Mouse (Mus musculus) liver, embryonic 13.5 days (tissue): ENCODE results near the gene Gm6685. TPM values are rescaled to one million over a fixed set of nuclear protein-coding genes. Genes with fewer than 3 reads are reported as not detected.
"Not testable (repeated sequence)": the region's sequence is repeated elsewhere in the genome, so short reads cannot be mapped to it uniquely, and the experiment has no call there.

Experiments
- ATAC-seq: fragments of 200-750 bp; cut with Nextera tagmentation; 2 replicates; pipeline ENCODE4 v1.8.0; 2017; ENCODE audit warnings: low read depth, mild to moderate bottlenecking, moderate number of reproducible peaks, moderate library complexity
- DNase-seq: peaks from one replicate; pipeline ENCODE4 v3.0.0; 2022
- H3K27ac ChIP-seq: fragments of 300-500 bp; sonication (generic); 2 replicates; pipeline ENCODE4 v1.5.1; 2015; ENCODE audit warnings: moderate library complexity, mild to moderate bottlenecking, inconsistent platforms
- H3K27me3 ChIP-seq: fragments of 300-500 bp; sonication (generic); 2 replicates; pipeline ENCODE4 v1.6.1; 2015; ENCODE audit warnings: mild to moderate bottlenecking, inconsistent platforms
- H3K36me3 ChIP-seq: fragments of 300-500 bp; sonication (generic); 2 replicates; pipeline ENCODE4 v1.6.1; 2015; ENCODE audit warnings: mild to moderate bottlenecking, inconsistent platforms
- H3K4me1 ChIP-seq: fragments of 300-500 bp; sonication (generic); replicated peaks from 2 replicates; pipeline ENCODE4 v1.6.1; 2015; ENCODE audit warnings: inconsistent platforms
- H3K4me2 ChIP-seq: fragments of 300-500 bp; sonication (generic); 2 replicates; pipeline ENCODE4 v1.6.1; 2015; ENCODE audit warnings: inconsistent platforms, mild to moderate bottlenecking, moderate library complexity
- H3K4me3 ChIP-seq: fragments of 300-500 bp; sonication (generic); replicated peaks from 2 replicates; pipeline ENCODE4 v1.5.1; 2015; ENCODE audit warnings: mild to moderate bottlenecking, inconsistent platforms
- H3K9ac ChIP-seq: fragments of 300-500 bp; sonication (generic); 2 replicates; pipeline ENCODE4 v1.6.1; 2015; ENCODE audit warnings: mild to moderate bottlenecking, inconsistent platforms
- H3K9me3 ChIP-seq: fragments of 300-500 bp; sonication (generic); replicated peaks from 2 replicates; pipeline ENCODE4 v1.6.1; 2016; ENCODE audit warnings: inconsistent platforms
- WGBS: fragments of 180-500 bp; shearing (Covaris S2); methylation state at CpG from one replicate; pipeline ENCODE4 v1.1.7; 2015; ENCODE audit not compliant: insufficient replicate concordance; 5-methylcytosine and 5-hydroxymethylcytosine counted together
- polyA plus RNA-seq: library from polyadenylated mRNA; unstranded; fragments of >200 nt; fragmentation: Nextera tagmentation; extraction: Ambion mirVana; gene quantifications from 2 replicates; pipeline ENCODE4 v1.2.1, GENCODE M21; 2015

Gene Gm6685
- not detected in 2 replicates for polyA plus RNA-seq

GRCm38 (mm10) chr11:28339224-28340150 lies at the start of gene Gm6685:
TSS of gene Gm6685 (minus strand) at chr11:28339867.
- 82% methylated on average over 45 of the region's 45 CpGs for WGBS
- not testable (repeated sequence) for H3K9ac ChIP-seq, H3K27me3 ChIP-seq, DNase-seq, H3K27ac ChIP-seq, ATAC-seq, H3K9me3 ChIP-seq, H3K4me3 ChIP-seq, H3K4me2 ChIP-seq, H3K4me1 ChIP-seq, H3K36me3 ChIP-seq

- Histone ChIP-seq H3K27me3 (no peaks in the 10 kb centered on the region), H3K36me3 (no peaks in the 10 kb centered on the region), H3K4me3 (no peak overlapping the region), H3K27ac (no peak overlapping the region), H3K4me1 (no peaks in the 10 kb centered on the region), H3K9me3 (no peaks in the 10 kb centered on the region), H3K9ac (no peak overlapping the region), H3K4me2 (no peak overlapping the region)
- ATAC-seq = no peak
- DNase-seq = no peak
These were observed 36.2 kb upstream of the Gm6685 start for GRCm38 (mm10) chr11:28375891-28376290.

GRCm38 (mm10) chr11:28374636-28375035 lies 35.0 kb upstream of the Gm6685 start:
- no peak overlapping the region for H3K9ac ChIP-seq
- H3K27me3 ChIP-seq = no peaks in the 10 kb centered on the region
- no peak overlapping the region for H3K4me3 ChIP-seq
- no peaks in the 10 kb centered on the region for H3K4me1 ChIP-seq
- no peak for DNase-seq
- no peak overlapping the region for H3K4me2 ChIP-seq
- no peaks in the 10 kb centered on the region for H3K9me3 ChIP-seq
- H3K36me3 ChIP-seq = no peaks in the 10 kb centered on the region
- no peak for ATAC-seq
- no peak overlapping the region for H3K27ac ChIP-seq

- ATAC-seq, DNase-seq: not testable (repeated sequence)
These were observed 31.7 kb upstream of the Gm6685 start for GRCm38 (mm10) chr11:28371381-28371780.

GRCm38 (mm10) chr11:28365929-28366244 lies 26.2 kb upstream of the Gm6685 start:
- H3K4me2 ChIP-seq = peak overlapping the region; percentile 56
- H3K9ac ChIP-seq = no peak overlapping the region
- ATAC-seq (no peak), DNase-seq (no peak)
- 46% methylated on average over 2 of the region's 2 CpGs for WGBS
- H3K9me3 ChIP-seq = no peaks in the 10 kb centered on the region
- no peaks in the 10 kb centered on the region for H3K4me1 ChIP-seq
- no peaks in the 10 kb centered on the region for H3K36me3 ChIP-seq
- no peaks in the 10 kb centered on the region for H3K27me3 ChIP-seq
- no peak overlapping the region for H3K27ac ChIP-seq
- H3K4me3 ChIP-seq = 0 out of 2 replicates have a peak overlapping the region, but pooled peaks have one; percentile 12

More at GRCm38 (mm10) chr11:28371381-28371780, 31.7 kb upstream of the Gm6685 start:
- H3K27me3 ChIP-seq, H3K27ac ChIP-seq, H3K4me3 ChIP-seq, H3K4me1 ChIP-seq, H3K4me2 ChIP-seq, H3K9ac ChIP-seq, H3K36me3 ChIP-seq, H3K9me3 ChIP-seq: not testable (repeated sequence)
- WGBS = 48% methylated on average over 5 of the region's 5 CpGs

- no peak overlapping the region for H3K27ac ChIP-seq
- H3K9me3 ChIP-seq = no peaks in the 10 kb centered on the region
- ATAC-seq (peak; percentile 75), DNase-seq (peak; percentile 23)
- peak overlapping the region; percentile 12 for H3K4me3 ChIP-seq
- peak overlapping the region; percentile 56 for H3K4me2 ChIP-seq
- 9% methylated on average over 26 of the region's 26 CpGs for WGBS
- H3K9ac ChIP-seq = no peak overlapping the region
- H3K36me3 ChIP-seq = no peaks in the 10 kb centered on the region
- H3K4me1 ChIP-seq = no peaks in the 10 kb centered on the region
- H3K27me3 ChIP-seq = no peaks in the 10 kb centered on the region
These were observed 25.7 kb upstream of the Gm6685 start for GRCm38 (mm10) chr11:28365209-28365928.

- ATAC-seq (no peak), DNase-seq (no peak)
- H3K4me3 ChIP-seq = no peak overlapping the region
- H3K4me2 ChIP-seq = no peak overlapping the region
- no peaks in the 10 kb centered on the region for H3K9me3 ChIP-seq
- H3K4me1 ChIP-seq = no peaks in the 10 kb centered on the region
- H3K27me3 ChIP-seq = no peaks in the 10 kb centered on the region
- H3K36me3 ChIP-seq = no peaks in the 10 kb centered on the region
- no peak overlapping the region for H3K27ac ChIP-seq
- 64% methylated on average over 2 of the region's 2 CpGs for WGBS
- H3K9ac ChIP-seq = no peak overlapping the region
These were observed 3.8 kb upstream of the Gm6685 start for GRCm38 (mm10) chr11:28343465-28343864.

- 52% methylated on average over 5 of the region's 5 CpGs for WGBS
- no peaks in the 10 kb centered on the region for H3K36me3 ChIP-seq
- no peaks in the 10 kb centered on the region for H3K4me1 ChIP-seq
- H3K27me3 ChIP-seq = no peaks in the 10 kb centered on the region
- H3K4me2 ChIP-seq = no peak overlapping the region
- H3K4me3 ChIP-seq = no peak overlapping the region
- ATAC-seq (no peak), DNase-seq (no peak)
- no peak overlapping the region for H3K9ac ChIP-seq
- no peak overlapping the region for H3K27ac ChIP-seq
- no peaks in the 10 kb centered on the region for H3K9me3 ChIP-seq
These were observed 2.2 kb upstream of the Gm6685 start for GRCm38 (mm10) chr11:28341887-28342286.

- Histone ChIP-seq H3K4me3 (no peak overlapping the region), H3K27ac (no peak overlapping the region), H3K4me2 (no peak overlapping the region), H3K9ac (no peak overlapping the region), H3K27me3 (no peaks in the 10 kb centered on the region), H3K4me1 (no peaks in the 10 kb centered on the region), H3K36me3 (no peaks in the 10 kb centered on the region), H3K9me3 (no peaks in the 10 kb centered on the region)
- no peak for DNase-seq
- WGBS = 52% methylated on average over 1 of the region's 1 CpGs
- no peak for ATAC-seq
These were observed 11.8 kb downstream of the Gm6685 start for GRCm38 (mm10) chr11:28327878-28328277.

GRCm38 (mm10) chr11:28313396-28313795 lies 26.3 kb downstream of the Gm6685 start:
- Histone ChIP-seq H3K4me1 (no peaks in the 10 kb centered on the region), H3K27me3 (no peaks in the 10 kb centered on the region), H3K9me3 (no peaks in the 10 kb centered on the region), H3K9ac (no peak overlapping the region), H3K27ac (no peak overlapping the region), H3K36me3 (no peaks in the 10 kb centered on the region), H3K4me3 (no peak overlapping the region), H3K4me2 (no peak overlapping the region)
- ATAC-seq = no peak
- no peak for DNase-seq
- 39% methylated on average over 1 of the region's 1 CpGs for WGBS

GRCm38 (mm10) chr11:28307723-28308122 lies 31.9 kb downstream of the Gm6685 start:
- no peak overlapping the region for H3K4me2 ChIP-seq
- H3K9ac ChIP-seq = no peak overlapping the region
- no peak for DNase-seq
- no peaks in the 10 kb centered on the region for H3K36me3 ChIP-seq
- H3K4me3 ChIP-seq = no peak overlapping the region
- H3K9me3 ChIP-seq = no peaks in the 10 kb centered on the region
- H3K4me1 ChIP-seq = no peaks in the 10 kb centered on the region
- H3K27ac ChIP-seq = no peak overlapping the region
- ATAC-seq = no peak
- H3K27me3 ChIP-seq = no peaks in the 10 kb centered on the region
- WGBS = 73% methylated on average over 1 of the region's 1 CpGs
